Mouse (Mus musculus): Measurements from ENCODE around the gene Ssna1.

The Ssna1 gene

GRCm38 (mm10) chr2:25271827-25272511 is at the start of gene Ssna1, which contains the start of gene Anapc2:
Gene Ssna1, minus strand, starts transcription at chr2:25272438.
Gene Anapc2, plus strand, starts transcription at chr2:25272478.
- DNase-seq (ENCODE audit: low read depth, low spot score): peak; percentile 97

- DNase-seq (ENCODE audit: low read depth, low spot score): no peak
Observed at GRCm38 (mm10) chr2:25320084-25320483, 47.8 kb upstream of the Ssna1 start.

GRCm38 (mm10) chr2:25318971-25319773 is 46.9 kb upstream of the Ssna1 start, which contains the start of gene Grin1:
Gene Grin1, minus strand, starts transcription at chr2:25319187.
- DNase-seq (ENCODE audit: low read depth, low spot score): peak; percentile 78

GRCm38 (mm10) chr2:25318119-25318966 is 46.1 kb upstream of the Ssna1 start:
- DNase-seq (ENCODE audit: low read depth, low spot score): no peak

- no peak for DNase-seq (ENCODE audit: low read depth, low spot score)
Observed at GRCm38 (mm10) chr2:25311491-25311891, 39.3 kb upstream of the Ssna1 start.

- no peak for DNase-seq (ENCODE audit: low read depth, low spot score)
Observed at GRCm38 (mm10) chr2:25310969-25311368, 38.7 kb upstream of the Ssna1 start.

GRCm38 (mm10) chr2:25310180-25310579 is 37.9 kb upstream of the Ssna1 start:
- DNase-seq (ENCODE audit: low read depth, low spot score): no peak

- no peak for DNase-seq (ENCODE audit: low read depth, low spot score)
Observed at GRCm38 (mm10) chr2:25305587-25306359, 33.5 kb upstream of the Ssna1 start.

GRCm38 (mm10) chr2:25304657-25305541 is 32.7 kb upstream of the Ssna1 start:
- DNase-seq (ENCODE audit: low read depth, low spot score): peak; percentile 40

GRCm38 (mm10) chr2:25303931-25304656 is 31.9 kb upstream of the Ssna1 start:
- DNase-seq (ENCODE audit: low read depth, low spot score): no peak

- DNase-seq (ENCODE audit: low read depth, low spot score): no peak
Observed at GRCm38 (mm10) chr2:25303452-25303851, 31.2 kb upstream of the Ssna1 start.

GRCm38 (mm10) chr2:25298046-25298445 is 25.8 kb upstream of the Ssna1 start:
- no peak for DNase-seq (ENCODE audit: low read depth, low spot score)

- DNase-seq (ENCODE audit: low read depth, low spot score): no peak
Observed at GRCm38 (mm10) chr2:25297093-25297492, 24.9 kb upstream of the Ssna1 start.

GRCm38 (mm10) chr2:25293706-25294105 is 21.5 kb upstream of the Ssna1 start:
- no peak for DNase-seq (ENCODE audit: low read depth, low spot score)

- DNase-seq (ENCODE audit: low read depth, low spot score): peak; percentile 71
Observed at GRCm38 (mm10) chr2:25292856-25293255, 20.6 kb upstream of the Ssna1 start.

GRCm38 (mm10) chr2:25292054-25292544 is 19.9 kb upstream of the Ssna1 start:
- no peak for DNase-seq (ENCODE audit: low read depth, low spot score)

- no peak for DNase-seq (ENCODE audit: low read depth, low spot score)
Observed at GRCm38 (mm10) chr2:25291184-25292053, 19.2 kb upstream of the Ssna1 start.

GRCm38 (mm10) chr2:25290816-25291130 is 18.5 kb upstream of the Ssna1 start:
- DNase-seq (ENCODE audit: low read depth, low spot score): no peak
